Mouse (Mus musculus) MEL (cell line): ENCODE measurements at regions not wholly inside any gene's neighbourhood (a gene's known extent, or its start where the extent isn't known, plus 50 kb on each side); places are given as distances from the start of the nearest gene placed in this dataset.

ENCODE experiments used
- CTCF ChIP-seq, 3 experiments: IDR thresholded peaks in 2 of 3; conservative IDR thresholded peaks in 1 of 3; 2 replicates each; pipeline ENCODE4 v1.5.1; 2011 to 2012; ENCODE audit warnings: low read length in 3 of 3, low read depth in 2 of 3, mild to moderate bottlenecking in 2 of 3, improper control_type of control experiment in 1 of 3, inconsistent platforms in 1 of 3, mixed read lengths in 1 of 3, moderate library complexity in 1 of 3; ENCODE audit not compliant: control insufficient read depth in 1 of 3, insufficient read depth in 1 of 3, poor library complexity in 1 of 3, severe bottlenecking in 1 of 3
- RAD21 ChIP-seq: IDR thresholded peaks from 2 replicates; pipeline ENCODE4 v1.6.1; 2011; ENCODE audit warnings: mild to moderate bottlenecking, low read depth, low read length, improper control_type of control experiment
- ZNF384 ChIP-seq: IDR thresholded peaks from 2 replicates; pipeline ENCODE4 v1.6.1; 2012; ENCODE audit warnings: low read depth, mild to moderate bottlenecking, inconsistent platforms, low read length, improper control_type of control experiment

- TF ChIP-seq ZNF384 (no peak), CTCF (IDR thresholded peaks at IDR 0.05 in 2 of 3, conservative IDR thresholded peaks at IDR 0.05 in 1 of 3; ENCODE audit: control insufficient read depth in 1 of 3, insufficient read depth in 1 of 3, low read depth in 2 of 3, low read length in 3 of 3, poor library complexity in 1 of 3, severe bottlenecking in 1 of 3) (no peak), RAD21 (no peak)
These were observed 508.3 kb upstream of the Impad1 start for GRCm38 (mm10) chr4:5301461-5301860.
